Mouse (Mus musculus) 416B (cell line): Measurements from ENCODE around the gene Ikzf1.
A peak's percentile ranks its signal among the peaks of the same experiment; 100 is the strongest.

ENCODE experiments used
- DNase-seq: peaks from one replicate; pipeline ENCODE4 v3.0.0; 2011; ENCODE audit warnings: low read depth

Gene Ikzf1

DNA sequence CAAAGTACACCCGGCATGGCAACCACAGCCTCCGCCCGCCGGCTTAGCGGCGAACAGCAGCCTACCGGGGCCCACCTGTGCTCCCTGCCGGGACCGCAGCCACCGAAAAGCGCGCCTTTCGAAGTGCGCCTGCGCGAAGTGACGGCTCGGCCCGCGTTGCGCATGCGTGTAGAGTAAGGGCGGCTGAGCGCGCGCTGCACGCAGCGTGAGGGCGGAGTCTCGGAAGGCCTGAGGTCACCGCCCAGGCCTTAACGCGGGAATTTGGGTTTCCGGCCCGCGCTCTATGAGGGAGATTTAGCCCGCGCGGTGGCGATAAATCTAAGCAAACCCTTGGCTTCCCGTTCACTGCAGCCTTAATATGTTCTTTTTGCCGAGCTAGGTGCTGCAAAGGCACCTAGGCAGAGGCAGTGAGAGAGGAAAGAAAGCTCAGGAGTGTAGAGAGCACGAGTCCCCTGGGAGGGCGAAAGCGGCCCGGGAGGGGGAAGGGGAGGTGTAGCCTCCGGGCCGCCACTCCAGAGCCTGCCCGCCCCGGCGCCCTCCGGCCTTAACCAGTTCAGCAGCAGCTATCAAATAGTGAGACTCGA is 124.1 kb downstream of the Ikzf1 start, which contains the start of gene Fignl1:
TSS of gene Fignl1 (minus strand) at position 143 of the 584 bp plus-strand sequence.
- peak; percentile 96 for DNase-seq

DNA sequence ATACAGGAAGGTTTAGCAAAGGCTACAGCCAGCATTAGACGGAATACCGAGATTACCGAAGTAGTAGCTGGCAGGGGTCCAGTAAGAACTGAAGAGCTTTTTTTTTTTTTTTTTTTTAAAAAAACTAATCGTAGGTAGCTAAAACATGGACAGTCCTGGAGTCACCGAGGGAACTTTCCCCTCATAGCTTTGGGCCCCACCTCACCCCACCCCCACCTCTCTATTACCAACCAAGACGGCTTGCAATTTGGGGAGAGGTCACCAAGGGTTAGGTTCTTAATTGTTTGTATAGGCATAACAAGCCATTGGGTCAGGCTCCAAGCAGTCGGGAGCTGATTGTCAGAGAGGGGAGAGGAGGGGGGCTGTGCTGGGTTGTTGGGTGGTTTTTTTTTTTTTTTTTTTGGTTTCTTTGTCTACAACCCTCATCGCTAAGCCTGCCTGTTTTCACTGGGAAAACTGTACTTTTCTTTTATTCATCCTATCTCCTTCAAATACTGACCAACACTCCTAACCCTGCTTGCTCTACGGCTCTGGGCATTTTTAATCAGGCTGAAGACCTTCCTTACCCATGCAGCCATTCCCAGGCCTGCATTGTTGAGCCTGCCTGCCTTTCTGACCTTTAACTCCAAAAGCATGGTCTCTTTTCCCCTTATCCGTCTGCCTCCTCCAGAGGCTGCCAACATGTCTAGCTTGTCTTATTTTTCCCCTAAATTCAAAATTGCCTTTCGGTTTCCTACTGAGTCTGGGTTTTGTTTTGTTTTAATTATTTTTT is 124.8 kb downstream of the Ikzf1 start:
- peak; percentile 70 for DNase-seq

DNA sequence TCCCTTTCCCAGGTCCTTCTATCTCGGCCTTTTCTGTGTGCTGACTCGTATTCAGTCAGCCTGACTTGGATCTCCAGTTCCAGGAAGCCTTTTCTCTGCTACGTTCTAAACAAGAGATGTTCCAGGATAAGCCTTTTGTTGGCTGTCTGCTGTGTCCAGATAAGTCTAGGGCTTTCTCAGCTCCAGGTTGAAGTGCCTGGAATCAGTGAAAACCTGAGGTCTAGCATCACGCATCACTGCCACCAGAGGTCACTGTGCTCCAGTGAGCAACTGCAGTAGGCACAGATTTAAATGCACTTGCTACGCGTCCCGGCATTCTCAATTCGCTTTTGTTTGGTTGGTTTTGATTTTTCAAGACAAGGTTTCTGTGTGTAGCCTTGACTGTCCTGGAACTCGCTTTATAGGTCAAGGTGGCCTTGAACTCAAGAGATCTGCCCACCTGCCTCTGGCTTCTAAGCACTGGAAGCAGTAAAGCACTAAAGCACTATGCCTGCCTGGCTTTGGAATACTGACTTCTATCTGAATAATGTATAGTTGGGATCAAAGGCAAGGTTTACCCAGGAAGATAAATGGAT is 127.2 kb downstream of the Ikzf1 start:
- peak; percentile 86 for DNase-seq

DNA sequence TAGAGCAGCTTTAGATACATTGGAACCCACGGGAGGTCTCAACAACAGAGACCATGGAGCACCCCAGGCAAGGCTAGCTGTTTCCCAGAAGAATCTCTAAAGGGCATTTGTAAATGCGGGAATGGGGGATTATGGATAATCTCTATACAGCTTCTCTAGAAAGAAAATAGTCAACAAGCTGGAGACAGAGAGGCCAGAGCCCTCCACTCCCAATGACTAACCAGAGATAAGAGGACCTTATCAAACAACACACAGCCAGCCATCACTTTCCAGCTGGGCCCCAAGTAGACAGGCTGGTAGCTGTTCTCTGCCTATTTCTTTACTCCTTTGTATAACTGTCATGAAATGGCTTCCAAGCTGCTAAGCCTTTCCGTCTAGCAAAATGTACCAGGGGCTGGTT is 130.9 kb downstream of the Ikzf1 start:
- no peak for DNase-seq

DNA sequence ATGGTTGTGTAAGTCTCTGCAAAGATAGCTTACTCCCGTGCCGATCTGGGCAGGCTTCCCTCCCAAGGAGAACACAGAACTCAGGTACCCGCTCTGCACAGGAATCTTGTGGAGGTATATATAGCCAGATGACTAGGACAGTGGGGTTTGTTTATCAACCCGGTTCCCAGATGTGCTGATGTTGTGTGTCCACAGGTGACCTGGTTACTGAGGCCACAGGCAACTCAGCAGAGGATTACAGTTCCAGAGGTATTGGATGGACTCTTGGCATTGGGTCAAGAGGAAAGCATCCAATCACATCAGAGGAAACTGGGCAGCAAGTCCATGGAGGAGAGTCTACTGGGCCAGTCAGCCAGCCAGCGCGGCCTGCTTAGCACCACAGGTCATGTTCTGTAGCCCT is 134.0 kb downstream of the Ikzf1 start:
- DNase-seq = no peak

DNA sequence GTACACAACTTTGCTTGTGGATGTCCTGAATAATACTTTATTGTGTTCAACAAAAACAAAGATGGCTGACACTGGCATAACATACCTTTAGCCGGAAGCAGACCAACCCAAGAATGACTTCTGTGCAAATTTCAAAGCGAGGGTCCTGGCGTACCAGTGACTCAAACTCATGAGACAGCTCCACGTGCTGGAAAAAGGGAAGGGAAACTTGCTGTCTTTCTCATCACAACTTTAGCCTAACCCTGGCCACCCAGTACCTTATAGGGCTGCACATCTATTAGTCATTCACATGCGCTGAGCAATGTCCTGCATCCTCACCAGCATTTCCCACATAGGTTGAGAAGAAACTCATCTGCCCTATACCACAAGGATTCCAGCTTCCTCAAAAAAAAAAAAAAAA is 134.4 kb downstream of the Ikzf1 start:
- no peak for DNase-seq

DNA sequence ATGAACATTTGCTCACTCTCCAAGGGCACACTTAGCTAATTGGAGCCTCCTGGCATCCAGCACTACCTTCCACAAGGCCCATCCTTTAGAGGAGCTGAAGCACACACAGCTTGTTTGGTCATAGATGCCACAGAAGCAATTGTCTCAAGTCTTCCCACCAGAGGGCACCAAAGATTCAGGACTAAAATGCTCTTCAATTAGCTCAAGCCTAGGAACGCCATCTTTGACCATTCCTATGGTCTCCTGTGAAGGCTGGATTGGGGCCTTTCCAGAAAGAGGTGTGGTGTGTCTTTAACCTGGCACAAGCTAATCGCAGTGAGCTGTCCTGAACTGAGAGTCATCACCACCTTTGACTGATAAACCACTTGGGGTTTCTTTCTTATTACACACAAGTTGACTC is 135.4 kb downstream of the Ikzf1 start:
- DNase-seq = peak; percentile 96

DNA sequence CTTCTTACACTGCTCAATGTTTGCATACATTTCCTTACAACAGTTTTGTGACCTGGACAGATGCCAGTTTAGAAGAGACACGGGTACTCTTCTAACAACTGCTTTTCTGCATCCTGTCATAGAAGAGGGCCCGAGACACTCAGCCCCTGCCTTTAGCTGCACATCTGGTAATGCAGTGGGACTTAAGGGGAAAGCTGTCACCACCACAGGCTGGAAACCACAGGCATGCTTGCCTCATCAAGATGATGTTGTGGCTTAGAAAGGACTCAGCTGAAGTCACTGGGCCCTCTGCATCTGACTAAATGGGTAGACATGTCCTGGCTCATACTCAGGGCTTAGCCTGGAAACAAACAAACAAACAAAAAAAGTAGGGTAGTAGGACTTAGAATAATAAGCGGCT is 135.9 kb downstream of the Ikzf1 start:
- DNase-seq = peak; percentile 97

DNA sequence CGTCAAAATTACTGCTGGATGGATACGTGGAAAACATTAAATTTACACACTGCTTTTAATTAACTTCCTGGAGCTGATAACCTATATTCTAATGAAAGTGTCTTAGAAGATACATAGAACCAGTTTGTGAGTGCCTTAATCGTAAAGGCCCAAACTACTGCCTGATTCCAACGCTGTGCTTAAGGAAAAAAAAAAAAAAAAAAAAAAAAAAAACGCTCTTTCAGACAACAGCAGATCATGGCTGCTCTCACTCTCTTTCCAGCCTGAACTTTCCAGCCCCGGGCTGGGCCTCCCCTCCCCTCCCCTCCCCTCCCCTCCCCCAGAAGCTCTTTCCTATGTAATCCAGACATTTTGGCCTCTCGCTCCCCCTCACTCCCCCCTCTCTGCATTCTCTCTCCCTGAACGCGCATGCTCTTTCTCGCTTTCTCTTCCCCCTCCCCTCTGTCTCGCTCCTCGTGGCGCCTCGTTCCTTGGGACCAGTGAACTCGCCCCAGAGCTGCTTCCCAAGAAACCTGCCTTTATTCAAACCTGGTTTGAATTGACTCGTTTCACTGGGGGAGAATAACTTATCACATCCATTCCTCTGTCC is 136.7 kb downstream of the Ikzf1 start:
- no peak for DNase-seq
